Mouse (Mus musculus) heart, adult 18-20 months (tissue): ENCODE data around the gene Oasl1. TPM values are rescaled to one million over a fixed set of nuclear protein-coding genes. Genes with fewer than 3 reads are reported as not detected.
"Not testable (repeated sequence)": the region's sequence is repeated elsewhere in the genome, so short reads cannot be mapped to it uniquely, and the experiment has no call there.

Experiments used
- DNase-seq, 2 experiments: peaks; one replicate each; pipeline ENCODE4 v3.0.0; 2021 to 2022; ENCODE audit warnings: mixed read lengths in 1 of 2
- long read RNA-seq, 2 experiments: library from polyadenylated mRNA; stranded (forward); transcript quantifications; one replicate each; pipeline ENCODE4 v2.0.0; 2021
- total RNA-seq, 2 experiments: library from RNA; stranded (reverse); gene quantifications; 2 replicates each; pipeline ENCODE4 v1.2.3; 2021

Oasl1 gene
- under 1 TPM; 0.39 to 0.82 TPM for total RNA-seq
- long read RNA-seq, experiment 1 = 0 reads
- long read RNA-seq, experiment 2 = 0 reads

DNA sequence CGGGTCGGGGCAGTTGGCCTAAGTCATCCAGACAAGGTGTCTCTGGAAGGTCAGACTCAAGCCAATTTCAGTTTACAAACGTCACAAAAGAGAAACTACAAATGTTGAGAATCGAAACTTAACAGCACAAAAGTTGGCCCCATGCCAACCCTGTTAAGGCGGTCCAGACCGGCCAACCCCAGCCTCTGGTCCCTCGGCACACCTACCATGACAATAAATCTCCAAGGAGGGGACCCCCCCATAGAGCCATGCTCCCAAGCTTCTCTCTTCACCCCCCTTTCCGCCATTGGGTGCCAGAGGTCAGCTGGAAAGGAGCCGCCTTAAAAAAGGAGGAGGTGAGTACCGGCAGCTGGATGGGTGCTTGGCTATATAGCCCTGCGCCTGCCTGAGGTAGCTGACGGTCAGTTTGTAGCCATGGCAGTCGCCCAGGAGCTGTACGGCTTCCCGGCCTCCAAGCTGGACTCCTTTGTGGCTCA is at the start of gene Oasl1:
Oasl1 (plus strand) TSS at position 243 of the 476 bp plus-strand sequence.
- peak; percentile 59 to 76 for DNase-seq

DNA sequence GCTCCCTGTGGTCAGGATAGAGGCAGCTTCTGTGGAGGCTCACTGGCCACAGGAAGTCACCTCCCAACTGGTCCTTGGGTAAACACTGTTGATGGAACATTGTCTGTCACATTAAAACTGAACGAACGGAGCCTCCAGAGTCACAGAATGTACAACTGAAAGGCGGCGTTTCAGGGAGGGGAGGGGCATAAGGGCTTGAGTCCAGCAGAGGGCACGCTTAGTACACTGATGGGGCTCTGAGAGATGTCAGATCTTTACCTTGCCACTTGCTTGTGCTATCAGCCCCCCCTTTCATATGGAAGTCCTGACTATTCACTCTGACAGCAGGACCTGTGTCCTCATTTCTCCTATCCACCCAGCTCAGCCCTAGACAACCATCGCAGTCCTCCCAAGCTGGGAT is 47.2 kb upstream of the Oasl1 start:
- DNase-seq = peak in 1 of 2 experiments; percentile 21

DNA sequence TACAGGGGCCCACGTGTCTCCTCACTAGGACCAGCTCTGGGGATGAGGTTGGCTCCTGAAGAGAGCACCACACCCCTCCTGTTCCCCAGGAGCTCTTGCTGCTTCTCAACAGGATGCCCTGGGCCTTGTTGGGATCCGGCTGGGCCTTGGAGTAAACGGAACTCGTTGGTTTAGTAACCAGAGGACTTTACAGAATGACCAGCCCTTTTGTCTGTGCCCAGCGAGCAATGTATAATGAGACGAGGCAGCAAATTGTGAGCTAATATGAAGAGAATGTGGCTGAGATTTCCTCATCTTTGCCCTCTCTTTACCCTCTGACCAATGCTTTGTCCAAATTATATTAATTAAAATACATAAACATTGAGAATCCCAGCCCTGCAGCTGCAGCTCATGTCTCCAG is 46.7 kb upstream of the Oasl1 start:
- no peak for DNase-seq

DNA sequence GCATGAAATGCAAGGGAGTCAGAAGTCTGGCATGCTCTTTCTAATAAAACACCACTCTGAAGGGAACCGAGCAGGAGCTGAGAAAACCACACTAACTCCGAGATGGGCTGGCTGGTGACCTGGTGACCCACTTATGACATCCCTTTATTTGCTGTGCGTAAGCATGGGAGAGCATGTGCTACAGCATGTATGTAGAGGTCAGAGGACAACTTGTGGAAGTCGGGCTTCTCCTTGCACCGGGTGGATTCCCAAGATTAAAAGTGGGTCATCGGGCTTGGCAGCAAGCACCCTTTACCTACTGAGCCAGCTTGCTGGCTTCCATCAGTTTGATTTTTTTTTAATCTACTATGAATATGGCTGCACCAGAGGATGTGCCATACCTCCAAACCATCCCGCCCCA is 45.6 kb upstream of the Oasl1 start:
- no peak for DNase-seq

DNA sequence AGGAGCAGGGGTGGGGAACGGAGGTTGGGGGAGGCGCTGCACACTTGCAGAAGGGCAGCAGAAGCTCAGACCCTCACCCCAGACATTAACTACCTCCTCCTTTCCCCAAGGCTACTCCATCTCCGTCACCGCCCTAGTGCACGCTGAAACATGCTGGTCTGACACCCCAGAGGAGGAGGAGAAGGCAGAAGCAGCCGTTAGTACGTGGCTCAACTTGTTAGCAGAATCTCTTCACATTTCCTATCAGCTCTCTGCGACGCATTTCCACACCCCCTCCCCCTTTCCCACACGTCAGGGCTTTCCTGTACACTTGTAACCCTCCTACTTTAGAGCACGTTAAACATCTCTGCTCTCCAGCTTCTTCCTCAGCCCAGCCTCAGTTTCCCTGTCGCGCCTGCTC is 43.6 kb upstream of the Oasl1 start:
- DNase-seq = no peak

DNA sequence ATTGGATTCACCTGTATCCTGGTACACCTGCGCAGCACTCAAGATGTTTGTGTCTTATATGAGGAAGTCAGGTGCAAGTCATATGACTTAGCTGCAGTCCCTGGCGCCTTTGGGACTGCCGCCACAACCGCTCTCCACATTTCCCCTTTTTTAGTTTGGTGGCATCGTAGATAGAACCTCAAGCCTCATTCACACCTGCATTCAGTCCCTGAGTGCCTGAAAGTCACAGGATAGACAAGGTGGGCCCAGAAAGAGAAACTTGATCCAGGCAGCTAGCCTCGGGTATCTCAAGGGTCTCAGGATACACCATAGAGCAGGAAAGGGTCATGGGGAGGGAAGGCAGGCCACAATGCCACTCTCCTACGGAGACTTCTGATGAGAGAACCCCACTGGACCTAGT is 40.7 kb upstream of the Oasl1 start:
- DNase-seq = not testable (repeated sequence)

DNA sequence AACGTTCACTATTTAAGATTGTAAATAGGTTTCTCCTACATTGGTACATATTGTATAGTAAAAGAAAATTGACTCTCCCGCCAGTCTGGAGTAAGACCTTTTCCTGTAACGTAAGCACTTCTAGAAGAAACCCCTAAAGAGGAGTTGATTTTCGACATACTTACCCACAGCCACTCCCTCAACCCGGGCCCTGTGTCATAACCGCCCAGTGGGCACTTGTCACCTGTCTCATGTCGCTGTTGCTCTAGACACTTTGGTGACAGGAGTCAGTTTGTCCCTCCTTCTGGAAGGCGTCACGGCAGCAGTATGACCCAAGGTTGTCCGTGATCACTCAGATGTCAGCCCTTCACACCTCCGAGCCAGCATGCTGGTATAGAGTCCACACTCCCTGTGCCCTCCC is 40.0 kb upstream of the Oasl1 start:
- DNase-seq = no peak

DNA sequence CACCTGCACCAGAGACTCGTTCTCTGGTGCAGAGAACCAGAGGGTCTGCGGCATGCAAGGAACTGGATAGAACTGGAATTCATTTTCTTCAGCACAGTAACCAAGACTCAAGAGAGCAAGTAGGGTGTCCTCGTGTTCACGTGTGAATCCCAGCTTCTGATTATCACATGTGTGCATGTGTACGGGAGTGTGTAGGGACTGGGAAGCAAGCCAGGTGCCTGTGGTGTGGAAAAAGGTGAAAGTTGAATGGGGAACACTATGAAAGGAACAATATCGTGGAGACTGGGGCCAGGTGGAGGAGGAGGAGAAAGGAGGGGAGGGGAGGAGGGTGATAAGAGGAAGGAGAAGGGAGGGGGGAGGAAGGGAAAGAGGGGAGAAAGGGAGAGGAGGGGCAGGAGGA is 36.2 kb upstream of the Oasl1 start:
- no peak for DNase-seq

DNA sequence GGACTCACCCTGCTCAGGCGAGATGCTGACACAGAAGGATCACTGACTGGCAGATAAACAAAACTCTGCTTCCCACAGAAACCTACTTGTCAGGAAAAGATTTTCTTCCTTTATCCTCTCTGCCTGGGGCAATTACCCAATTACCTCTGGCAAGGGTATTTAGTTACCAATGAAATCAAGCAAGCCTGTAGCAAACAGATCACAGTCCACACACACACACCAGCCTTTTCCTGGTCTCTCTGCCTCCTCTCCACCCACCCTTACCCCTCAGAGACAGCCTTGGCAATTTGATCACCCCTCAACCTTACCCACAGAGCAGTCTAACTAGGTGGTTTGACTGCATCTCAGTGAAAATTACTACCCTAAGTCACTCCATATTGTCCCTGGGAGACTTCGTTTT is 34.0 kb upstream of the Oasl1 start:
- DNase-seq = no peak

DNA sequence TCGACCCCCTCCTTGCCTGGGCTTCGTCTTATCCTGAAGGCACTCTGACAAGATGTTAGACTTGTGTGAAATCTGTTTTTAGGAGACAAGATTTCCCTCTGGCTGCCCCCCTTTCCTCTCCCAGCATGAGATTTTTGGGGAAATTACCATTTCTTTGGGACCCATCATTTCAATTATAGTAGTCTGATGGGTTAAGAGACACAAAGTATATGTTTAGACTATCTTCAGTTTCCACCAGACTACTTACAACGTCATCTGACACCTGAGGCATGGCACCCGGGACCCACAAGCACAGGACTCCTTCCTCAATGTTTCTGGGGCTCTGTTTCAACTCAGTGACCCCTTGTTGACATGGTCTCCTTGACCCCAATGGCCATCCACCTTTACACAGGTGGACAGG is 27.5 kb upstream of the Oasl1 start:
- no peak for DNase-seq

DNA sequence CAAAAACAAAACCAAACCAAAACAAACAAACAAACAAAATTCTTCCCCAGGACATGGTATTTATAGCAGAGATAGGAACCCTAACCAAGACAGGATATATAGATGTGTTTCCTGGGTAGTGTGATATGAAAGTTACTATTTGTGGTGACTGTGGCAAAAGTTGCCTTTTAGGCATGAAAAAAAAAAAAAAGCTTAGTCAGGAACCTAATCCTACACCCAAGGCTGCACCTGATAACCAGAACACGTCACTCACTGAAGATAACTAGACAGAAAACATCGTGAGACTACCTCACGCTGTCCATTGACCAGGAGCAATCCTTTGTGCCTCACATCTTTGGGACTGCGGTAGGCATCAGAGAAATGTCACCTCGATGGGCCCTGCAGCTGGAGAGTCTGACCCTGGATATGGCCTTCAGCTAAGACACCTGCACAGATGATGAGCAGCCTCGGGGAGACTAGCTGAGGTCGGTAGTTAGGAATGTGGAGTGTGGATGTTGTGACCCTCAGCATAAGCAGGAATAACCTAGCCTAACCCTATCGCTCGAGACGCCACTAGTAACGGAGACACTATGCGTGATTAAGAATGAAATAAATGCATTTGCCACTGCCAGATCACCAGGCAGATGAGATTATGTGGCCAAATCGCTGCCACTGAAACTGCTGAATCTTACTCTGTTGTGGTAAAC is 26.2 kb upstream of the Oasl1 start, which contains the start of gene Oasl2:
Oasl2 (plus strand) TSS at position 249 of the 686 bp plus-strand sequence.
- no peak for DNase-seq

DNA sequence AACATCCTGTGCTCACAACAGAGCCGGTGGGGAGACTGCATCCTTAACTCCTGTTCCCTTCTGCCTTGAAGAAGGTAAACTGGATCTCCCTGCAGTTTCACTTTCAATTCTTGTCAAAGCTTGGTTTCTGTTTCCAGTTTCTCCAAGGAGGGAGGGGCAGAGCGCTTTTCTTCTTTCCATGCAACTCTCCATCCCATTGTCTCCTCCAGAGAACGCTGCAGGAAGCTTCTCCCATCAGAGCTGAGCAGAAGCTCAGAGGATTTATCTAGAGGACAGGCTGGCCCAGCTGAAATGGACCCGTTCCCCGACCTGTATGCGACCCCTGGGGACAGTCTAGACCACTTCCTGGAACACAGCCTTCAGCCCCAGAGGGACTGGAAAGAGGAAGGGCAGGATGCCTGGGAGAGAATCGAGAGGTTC is 25.7 kb upstream of the Oasl1 start:
- DNase-seq = peak; percentile 78 to 82

DNA sequence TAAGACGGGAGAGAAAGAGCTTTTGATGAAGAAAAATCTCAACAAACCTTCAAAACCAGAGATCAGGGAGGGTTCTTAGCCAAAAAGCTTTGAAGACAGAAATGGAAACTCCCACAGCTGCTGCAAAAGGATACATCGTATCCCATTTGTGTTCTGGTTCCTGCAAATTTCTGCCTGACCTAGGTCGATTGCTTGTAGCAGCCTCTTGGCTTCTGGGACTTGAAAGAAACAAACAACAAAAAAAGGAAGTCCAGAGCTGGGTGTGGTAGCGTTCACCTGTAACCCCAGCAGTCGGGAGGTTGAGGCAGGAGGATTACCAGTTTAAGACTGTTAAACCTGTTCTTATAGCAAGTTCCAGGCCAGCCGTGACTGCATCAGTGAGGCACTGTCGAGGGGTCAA is 24.2 kb upstream of the Oasl1 start:
- DNase-seq = no peak

DNA sequence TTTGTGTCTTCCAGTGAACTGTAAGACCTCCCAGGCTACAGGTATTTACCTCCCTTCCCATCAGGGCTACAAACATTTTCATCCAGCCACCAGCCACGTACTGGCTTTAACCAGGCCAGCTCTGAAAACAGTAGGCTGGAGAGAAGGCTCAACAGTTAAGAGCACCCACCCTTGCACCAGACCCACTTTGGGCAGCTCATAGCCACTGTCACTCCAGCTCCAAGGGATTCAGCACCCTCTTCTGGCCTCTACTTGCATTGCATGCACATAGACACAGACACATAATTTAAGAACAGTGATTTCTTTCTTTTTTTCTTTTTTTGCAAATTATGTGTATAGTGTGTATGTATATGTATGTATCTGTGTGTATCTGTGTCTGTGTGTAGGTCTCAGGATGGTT is 20.6 kb upstream of the Oasl1 start:
- peak; percentile 31 to 65 for DNase-seq

DNA sequence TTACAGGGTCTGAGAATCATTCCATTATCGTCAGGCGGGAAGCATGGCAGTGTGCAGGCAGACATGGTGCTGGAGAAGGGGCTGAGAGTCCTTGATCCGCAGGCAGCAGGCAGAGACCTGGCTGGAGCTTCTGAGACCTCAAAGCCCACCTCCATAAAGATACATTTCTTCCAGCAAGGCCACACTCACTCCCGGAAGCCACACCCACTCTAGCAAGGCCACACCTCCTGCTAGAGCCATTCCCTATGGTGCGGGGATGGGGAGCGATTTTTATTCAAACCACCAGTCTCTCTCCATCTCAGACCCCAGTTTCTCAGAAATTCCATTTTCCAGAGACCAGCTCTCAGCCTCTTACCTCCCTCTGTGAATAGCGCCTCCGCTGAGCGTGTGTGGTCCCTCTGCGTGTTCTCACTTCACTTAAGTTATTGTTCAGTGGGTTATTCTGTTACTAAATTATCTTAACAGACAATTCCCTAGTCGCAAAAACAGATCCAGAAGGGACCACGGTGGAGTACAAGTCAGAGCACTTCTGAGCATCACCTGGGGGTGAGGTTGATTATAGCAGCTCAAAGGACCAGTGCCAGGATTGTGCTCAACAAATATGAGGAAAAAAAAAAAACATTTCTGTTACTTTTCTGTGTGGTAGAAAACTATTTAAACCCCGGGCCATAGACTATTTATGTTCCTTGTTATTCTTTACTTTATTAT is 14.3 kb upstream of the Oasl1 start:
- DNase-seq = no peak

DNA sequence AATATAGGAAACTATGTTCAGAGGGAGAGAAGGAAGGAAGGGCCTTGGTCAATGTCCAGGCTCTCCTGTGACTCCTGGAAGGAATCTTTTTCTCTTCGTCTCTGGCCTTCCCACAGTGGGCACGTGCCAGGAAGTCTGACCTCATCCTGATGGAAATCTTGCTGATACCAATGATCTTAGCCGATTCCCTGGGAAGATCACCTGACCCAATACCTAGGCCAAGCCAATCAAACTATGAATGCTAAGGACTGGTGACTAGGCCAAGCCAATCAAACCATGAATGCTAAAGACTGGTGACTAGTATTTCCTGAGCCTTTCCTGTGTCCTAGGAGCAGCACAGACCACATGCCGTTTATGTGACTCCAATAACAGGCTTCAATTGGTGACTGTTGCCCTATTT is 9.4 kb upstream of the Oasl1 start:
- DNase-seq = no peak

DNA sequence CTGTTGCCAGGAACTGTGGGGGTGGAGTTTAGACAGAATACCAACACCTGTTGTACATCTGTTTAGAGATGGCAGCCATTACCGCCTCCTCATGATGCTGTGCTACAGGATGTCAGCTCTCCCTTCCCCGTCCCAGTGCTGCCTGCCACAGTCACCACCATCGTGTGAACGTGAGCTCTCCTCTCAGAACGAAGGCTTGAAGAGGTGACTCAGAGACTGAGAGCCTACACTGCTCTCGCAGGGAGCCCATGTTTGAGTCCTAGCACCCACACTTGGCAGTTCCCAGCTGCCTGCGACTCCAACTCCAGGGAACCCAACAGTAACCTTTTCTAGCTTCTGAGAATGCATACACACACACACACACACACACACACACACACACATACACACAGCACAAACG is 8.2 kb upstream of the Oasl1 start:
- DNase-seq = no peak

DNA sequence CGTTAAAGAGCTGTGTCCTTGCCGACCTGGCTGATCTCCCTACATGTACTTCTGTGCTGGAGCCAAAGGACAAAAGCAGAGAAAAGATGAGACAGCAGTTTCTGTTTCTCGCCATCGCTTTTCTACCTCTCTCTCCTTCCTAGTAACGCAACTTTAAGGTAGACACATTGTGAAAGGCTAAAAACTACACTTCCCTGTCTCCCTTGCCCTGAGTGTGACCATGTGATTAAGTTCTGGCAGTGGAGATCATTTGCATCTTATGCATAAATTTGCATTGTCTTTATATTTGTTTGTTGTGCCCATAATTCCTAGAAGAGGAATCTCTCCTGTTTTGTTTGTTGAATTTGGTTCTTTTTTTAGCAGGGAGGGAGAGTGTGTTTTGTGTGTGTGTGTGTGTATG is 7.2 kb upstream of the Oasl1 start:
- DNase-seq = peak in 1 of 2 experiments; percentile 39

DNA sequence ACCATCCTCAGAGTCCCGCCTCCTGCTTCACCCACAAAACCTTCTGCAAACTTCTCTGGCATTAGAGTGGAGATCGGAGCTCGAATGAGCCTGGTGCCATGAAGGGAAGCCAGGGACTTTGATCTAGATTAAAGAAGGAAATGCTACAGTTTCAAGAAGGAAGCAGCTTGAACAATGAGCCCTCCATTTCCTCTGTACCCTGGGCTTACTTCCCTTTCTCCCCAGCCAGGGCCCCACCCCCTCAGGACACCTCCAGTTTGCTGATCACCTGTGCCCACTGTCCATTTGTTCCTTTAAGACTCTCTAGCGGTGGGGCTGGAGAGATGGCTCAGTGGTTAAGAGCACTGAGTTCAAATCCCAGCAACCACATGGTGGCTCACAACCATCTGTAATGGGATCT is 6.3 kb upstream of the Oasl1 start:
- DNase-seq = peak in 1 of 2 experiments; percentile 41

DNA sequence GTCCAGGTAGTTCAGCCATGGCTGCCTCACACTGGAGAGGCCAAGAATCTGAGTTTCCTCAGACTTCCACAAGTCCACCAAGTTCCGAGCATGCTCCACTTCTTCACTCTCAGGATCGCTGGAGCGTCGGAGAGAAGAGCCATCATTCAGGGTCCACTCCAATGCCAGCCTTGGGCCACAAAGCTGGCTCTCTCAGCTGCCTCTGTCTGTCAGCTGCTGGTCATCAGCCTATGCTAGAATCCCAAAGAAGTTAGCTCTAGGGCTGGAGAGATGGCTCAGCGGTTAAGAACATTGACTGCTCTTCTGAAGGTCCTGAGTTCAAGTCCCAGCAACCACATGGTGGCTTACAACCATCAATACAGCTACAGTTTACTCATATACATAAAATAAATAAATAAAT is 5.7 kb upstream of the Oasl1 start:
- DNase-seq = not testable (repeated sequence)

DNA sequence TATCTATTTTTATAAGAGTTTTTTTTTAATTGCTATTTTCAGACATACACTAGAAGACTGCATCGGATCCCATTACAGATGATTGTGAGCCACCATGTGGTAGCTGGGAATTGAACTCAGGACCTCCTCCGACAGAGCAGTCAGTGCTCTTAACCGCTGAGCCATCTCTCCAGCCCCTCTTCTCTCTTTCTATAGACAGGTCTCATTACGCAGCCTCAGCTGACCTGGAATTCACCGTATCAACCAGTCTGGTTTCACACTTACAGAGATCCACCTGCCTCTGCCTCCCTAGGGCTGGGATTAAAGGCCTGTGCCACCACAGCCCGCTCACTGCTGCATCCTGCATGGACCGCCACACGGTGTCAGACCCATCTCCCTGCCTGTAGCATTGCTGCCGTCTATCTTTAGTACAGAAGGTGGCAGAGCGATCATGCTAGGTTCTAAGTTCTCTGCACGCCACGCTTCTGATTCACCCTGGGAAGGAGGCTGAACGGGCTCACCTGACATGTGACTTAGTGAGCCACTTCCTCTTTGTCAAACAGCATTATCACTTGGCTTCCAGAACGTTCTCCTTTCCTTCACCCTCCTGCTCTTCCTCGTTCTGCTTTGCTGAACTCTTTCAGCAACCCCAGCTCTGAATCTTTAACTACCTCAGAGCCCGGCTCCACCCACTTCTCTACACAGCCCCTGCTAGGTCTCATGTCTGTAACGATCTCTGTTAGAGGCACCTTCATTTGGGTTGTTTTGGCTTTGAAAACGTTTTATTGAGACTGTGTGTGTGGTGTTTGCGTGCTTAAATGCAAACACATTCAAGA is 1.3 kb upstream of the Oasl1 start:
- peak in 1 of 2 experiments; percentile 46 for DNase-seq

DNA sequence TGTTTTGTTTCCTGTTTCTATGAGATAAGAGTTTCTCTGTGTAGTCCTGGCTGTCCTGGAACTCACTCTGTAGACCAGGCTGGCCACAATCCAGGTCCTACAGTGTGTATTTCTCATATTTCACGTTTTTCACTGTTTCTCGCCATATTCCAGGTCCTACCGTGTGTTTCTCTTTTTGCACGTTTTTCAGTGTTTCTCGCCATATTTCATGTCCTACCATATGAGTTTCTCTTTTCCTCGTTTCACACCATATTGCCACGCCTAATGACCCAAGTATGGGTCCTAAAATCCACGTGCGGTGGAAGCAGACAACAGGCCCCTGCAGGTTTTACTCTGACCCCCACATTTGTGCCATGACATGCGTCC is 691 bp upstream of the Oasl1 start:
- no peak for DNase-seq

DNA sequence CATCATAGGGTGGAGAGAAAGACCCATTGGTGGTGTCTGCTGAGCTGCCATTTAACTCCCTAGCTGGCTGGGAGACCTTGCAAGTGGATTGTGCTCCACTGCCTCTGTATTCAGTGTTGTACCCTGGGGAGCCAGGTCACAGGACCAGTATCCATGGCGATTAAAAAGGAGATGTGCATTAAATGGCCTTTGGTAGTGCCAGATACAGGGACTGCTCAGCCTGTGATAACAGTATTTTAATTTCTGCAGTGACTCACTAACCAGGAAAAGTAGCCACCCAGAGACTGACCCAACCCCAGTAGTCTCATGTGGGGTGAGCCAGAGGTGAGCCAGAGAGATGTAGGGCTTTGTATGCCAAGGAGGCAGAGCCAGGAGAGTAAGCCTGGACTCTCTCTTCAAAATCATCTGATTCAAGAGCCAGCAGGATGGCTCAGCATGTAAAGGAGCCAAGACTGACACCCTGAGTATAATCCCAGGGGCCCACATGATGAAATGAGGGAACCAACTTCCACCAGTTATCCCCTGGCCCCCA is 3.2 kb downstream of the Oasl1 start:
- peak in 1 of 2 experiments; percentile 26 for DNase-seq
